ENCODE assay signal across 14 mouse cellular contexts in genomic region chr5:140639312-140639711, GRCm38 (mm10). TPM values are rescaled to one million over a fixed set of nuclear protein-coding genes. Genes with fewer than 3 reads are reported as not detected.
DNase-seq lines count a peak whose midpoint lies in the region; ATAC-seq lines count a peak whose summit lies in the region.
"Had no signal": no experiment of that assay in that cellular context is flagged by ENCODE, and none has a peak within 500 bp of the region (broad histone marks: within the 10 kb centered on the region; RNA-seq: fewer than 3 reads in every experiment).

No protein-coding gene starts in this region.

- H3K4me3 ChIP-seq in heart, embryonic 12.5 days = no peak overlapping the region
- no peak overlapping the region for H3K4me3 ChIP-seq in intestine, embryonic 16.5 days (ENCODE audit: low read length)
- H3K4me3 ChIP-seq in intestine, embryonic 15.5 days (replicated peaks) = no peak overlapping the region
- H3K4me3 ChIP-seq in neural tube, embryonic 13.5 days = no peak overlapping the region
- H3K4me3 ChIP-seq in neural tube, embryonic 15.5 days (replicated peaks) = no peak overlapping the region
- no peak overlapping the region for H3K4me3 ChIP-seq in embryonic facial prominence, embryonic 13.5 days
- H3K4me3 ChIP-seq: forebrain, embryonic 12.5 days; heart, embryonic 10.5 days; heart, embryonic 15.5 days had no signal

- H3K9ac ChIP-seq in heart, embryonic 12.5 days = no peak overlapping the region
- 0 out of 2 replicates have a peak overlapping the region, but pooled peaks have one; percentile 3 for H3K9ac ChIP-seq in intestine, embryonic 16.5 days (ENCODE audit: low read depth, low read length)
- H3K9ac ChIP-seq in intestine, embryonic 15.5 days = no peak overlapping the region
- H3K9ac ChIP-seq in neural tube, embryonic 13.5 days = no peak overlapping the region
- H3K9ac ChIP-seq in neural tube, embryonic 15.5 days (replicated peaks) = no peak overlapping the region
- no peak overlapping the region for H3K9ac ChIP-seq in embryonic facial prominence, embryonic 13.5 days
- H3K9ac ChIP-seq: forebrain, embryonic 12.5 days; heart, embryonic 15.5 days had no signal

- H3K4me2 ChIP-seq in heart, embryonic 12.5 days = no peak overlapping the region
- no peak overlapping the region for H3K4me2 ChIP-seq in intestine, embryonic 16.5 days (ENCODE audit: low read depth, low read length)
- no peak overlapping the region for H3K4me2 ChIP-seq in intestine, embryonic 15.5 days (replicated peaks)
- H3K4me2 ChIP-seq in neural tube, embryonic 13.5 days = no peak overlapping the region
- no peak overlapping the region for H3K4me2 ChIP-seq in neural tube, embryonic 15.5 days
- no peak overlapping the region for H3K4me2 ChIP-seq in embryonic facial prominence, embryonic 13.5 days
- H3K4me2 ChIP-seq: forebrain, embryonic 12.5 days; heart, embryonic 15.5 days had no signal

- H3K27me3 ChIP-seq in heart, embryonic 12.5 days (replicated peaks) = no peaks in the 10 kb centered on the region
- no peaks in the 10 kb centered on the region for H3K27me3 ChIP-seq in intestine, embryonic 16.5 days (replicated peaks; ENCODE audit: control insufficient read depth, insufficient read depth, low read length)
- no peaks in the 10 kb centered on the region for H3K27me3 ChIP-seq in intestine, embryonic 15.5 days (replicated peaks)
- H3K27me3 ChIP-seq in neural tube, embryonic 13.5 days = no peaks in the 10 kb centered on the region
- H3K27me3 ChIP-seq in neural tube, embryonic 15.5 days (replicated peaks) = no peaks in the 10 kb centered on the region
- no peaks in the 10 kb centered on the region for H3K27me3 ChIP-seq in embryonic facial prominence, embryonic 13.5 days
- H3K27me3 ChIP-seq: forebrain, embryonic 12.5 days; heart, embryonic 15.5 days had no signal

- H3K36me3 ChIP-seq in heart, embryonic 12.5 days = peaks cover 53% of the 10 kb centered on the region
- peaks cover 10% of the 10 kb centered on the region for H3K36me3 ChIP-seq in intestine, embryonic 16.5 days (ENCODE audit: control insufficient read depth, insufficient read depth, low read length)
- peaks cover 29% of the 10 kb centered on the region for H3K36me3 ChIP-seq in intestine, embryonic 15.5 days
- H3K36me3 ChIP-seq in neural tube, embryonic 13.5 days = peaks cover 70% of the 10 kb centered on the region
- H3K36me3 ChIP-seq in neural tube, embryonic 15.5 days = peaks cover 35% of the 10 kb centered on the region
- H3K36me3 ChIP-seq in embryonic facial prominence, embryonic 13.5 days = peaks cover 70% of the 10 kb centered on the region

- no peaks in the 10 kb centered on the region for H3K9me3 ChIP-seq in heart, embryonic 12.5 days (replicated peaks)
- H3K9me3 ChIP-seq in intestine, embryonic 16.5 days (ENCODE audit: control insufficient read depth, low read length) = no peaks in the 10 kb centered on the region
- H3K9me3 ChIP-seq in intestine, embryonic 15.5 days = no peaks in the 10 kb centered on the region
- no peaks in the 10 kb centered on the region for H3K9me3 ChIP-seq in neural tube, embryonic 13.5 days
- no peaks in the 10 kb centered on the region for H3K9me3 ChIP-seq in neural tube, embryonic 15.5 days (replicated peaks)
- H3K9me3 ChIP-seq in embryonic facial prominence, embryonic 13.5 days = no peaks in the 10 kb centered on the region
- H3K9me3 ChIP-seq: forebrain, embryonic 12.5 days; heart, embryonic 10.5 days; heart, embryonic 15.5 days had no signal

- H3K27ac ChIP-seq in heart, embryonic 12.5 days (ENCODE audit: poor library complexity, severe bottlenecking) = no peak overlapping the region
- no peak overlapping the region for H3K27ac ChIP-seq in intestine, embryonic 16.5 days (ENCODE audit: low read length)
- no peak overlapping the region for H3K27ac ChIP-seq in intestine, embryonic 15.5 days
- H3K27ac ChIP-seq in neural tube, embryonic 13.5 days (replicated peaks) = peak overlapping the region; percentile 56
- no peak overlapping the region for H3K27ac ChIP-seq in neural tube, embryonic 15.5 days (replicated peaks)
- peak overlapping the region; percentile 63; the same call in 1 of the 2 replicates for H3K27ac ChIP-seq in embryonic facial prominence, embryonic 13.5 days
- H3K27ac ChIP-seq: heart, embryonic 10.5 days; heart, embryonic 15.5 days had no signal

- 81% methylated on average over 4 of the region's 4 CpGs for WGBS in heart, embryonic 12.5 days
- WGBS in intestine, embryonic 16.5 days = 86% methylated on average over 4 of the region's 4 CpGs
- 93% methylated on average over 4 of the region's 4 CpGs for WGBS in intestine, embryonic 15.5 days
- 82% methylated on average over 4 of the region's 4 CpGs for WGBS in neural tube, embryonic 13.5 days
- 88% methylated on average over 4 of the region's 4 CpGs for WGBS in neural tube, embryonic 15.5 days
- WGBS in embryonic facial prominence, embryonic 13.5 days = 85% methylated on average over 4 of the region's 4 CpGs

- peak; percentile 87 for DNase-seq in heart, adult 11 months
- DNase-seq in lung, postnatal 25 days (ENCODE audit: low spot score) = no peak
- DNase-seq: adrenal gland, adult 2 months; adrenal gland, postnatal 25 days had no signal

- no peak for ATAC-seq in heart, embryonic 12.5 days (ENCODE audit: insufficient number of reproducible peaks, low FRiP score)
- ATAC-seq in intestine, embryonic 16.5 days = no peak
- no peak for ATAC-seq in intestine, embryonic 15.5 days
- ATAC-seq in neural tube, embryonic 13.5 days (ENCODE audit: low read depth) = no peak
- no peak for ATAC-seq in neural tube, embryonic 15.5 days (ENCODE audit: low FRiP score)
- no peak for ATAC-seq in embryonic facial prominence, embryonic 13.5 days (ENCODE audit: insufficient number of reproducible peaks, insufficient read depth, low FRiP score, low TSS enrichment, low read depth)
- ATAC-seq: hindbrain, embryonic 16.5 days had no signal

- peaks cover 46% of the 10 kb centered on the region for H3K4me1 ChIP-seq in heart, embryonic 12.5 days (replicated peaks)
- peaks cover 11% of the 10 kb centered on the region for H3K4me1 ChIP-seq in intestine, embryonic 16.5 days (ENCODE audit: control insufficient read depth, insufficient read depth, low read length)
- peaks cover 27% of the 10 kb centered on the region for H3K4me1 ChIP-seq in intestine, embryonic 15.5 days (replicated peaks)
- peaks cover 82% of the 10 kb centered on the region for H3K4me1 ChIP-seq in neural tube, embryonic 13.5 days (replicated peaks)
- H3K4me1 ChIP-seq in neural tube, embryonic 15.5 days = peaks cover 69% of the 10 kb centered on the region
- H3K4me1 ChIP-seq in embryonic facial prominence, embryonic 13.5 days = peaks cover 50% of the 10 kb centered on the region

RNA-seq across cellular contexts. Expression of gene Ttyh3, which starts 9.5 kb away (rescaled TPM):
- polyA plus RNA-seq in heart, embryonic 12.5 days (2016; fragmentation: Nextera tagmentation; extraction: Ambion mirVana) = 36.3 and 38.0 TPM in 2 replicates
- polyA plus RNA-seq in intestine, embryonic 16.5 days (2015; fragmentation: Nextera tagmentation; extraction: Ambion mirVana) = 17.0 and 24.3 TPM in 2 replicates
- 34.5 and 34.7 TPM in 2 replicates for polyA plus RNA-seq in intestine, embryonic 15.5 days (2015; fragmentation: Nextera tagmentation; extraction: Ambion mirVana)
- 68.5 and 72.3 TPM in 2 replicates for polyA plus RNA-seq in neural tube, embryonic 13.5 days (2015; fragmentation: Nextera tagmentation; extraction: Ambion mirVana)
- 58.8 and 63.9 TPM in 2 replicates for polyA plus RNA-seq in neural tube, embryonic 15.5 days (2015; fragmentation: Nextera tagmentation; extraction: Ambion mirVana)
- 45.0 and 47.6 TPM in 2 replicates for polyA plus RNA-seq in embryonic facial prominence, embryonic 13.5 days (2015; fragmentation: Nextera tagmentation; extraction: Ambion mirVana)

RNA-seq across cellular contexts. Expression of gene Lfng, which starts 32.2 kb away (rescaled TPM):
- 2.9 and 4.3 TPM in 2 replicates for polyA plus RNA-seq in heart, embryonic 12.5 days (2016; fragmentation: Nextera tagmentation; extraction: Ambion mirVana)
- 11.9 and 13.4 TPM in 2 replicates for polyA plus RNA-seq in intestine, embryonic 16.5 days (2015; fragmentation: Nextera tagmentation; extraction: Ambion mirVana)
- polyA plus RNA-seq in intestine, embryonic 15.5 days (2015; fragmentation: Nextera tagmentation; extraction: Ambion mirVana) = 14.8 and 16.0 TPM in 2 replicates
- polyA plus RNA-seq in neural tube, embryonic 13.5 days (2015; fragmentation: Nextera tagmentation; extraction: Ambion mirVana) = 17.6 and 20.6 TPM in 2 replicates
- polyA plus RNA-seq in neural tube, embryonic 15.5 days (2015; fragmentation: Nextera tagmentation; extraction: Ambion mirVana) = 16.7 and 19.4 TPM in 2 replicates
- polyA plus RNA-seq in embryonic facial prominence, embryonic 13.5 days (2015; fragmentation: Nextera tagmentation; extraction: Ambion mirVana) = 20.6 and 21.8 TPM in 2 replicates

Comparison
In these comparisons a context has a peak if more than half of its experiments do, and no peak if none do; other contexts are left out.
1. H3K27ac ChIP-seq: peak in neural tube, embryonic 13.5 days (single experiment) and embryonic facial prominence, embryonic 13.5 days (single experiment); none in heart, embryonic 12.5 days (single experiment), intestine, embryonic 16.5 days (single experiment), intestine, embryonic 15.5 days (single experiment) and neural tube, embryonic 15.5 days (single experiment).